Mouse (Mus musculus): Measurements from ENCODE around the gene Plekhg2. TPM values are rescaled to one million over a fixed set of nuclear protein-coding genes. Genes with fewer than 3 reads are reported as not detected.

Plekhg2 gene
- polyA plus RNA-seq, 1 experiment from 2014 or later: 48.0 TPM

DNA sequence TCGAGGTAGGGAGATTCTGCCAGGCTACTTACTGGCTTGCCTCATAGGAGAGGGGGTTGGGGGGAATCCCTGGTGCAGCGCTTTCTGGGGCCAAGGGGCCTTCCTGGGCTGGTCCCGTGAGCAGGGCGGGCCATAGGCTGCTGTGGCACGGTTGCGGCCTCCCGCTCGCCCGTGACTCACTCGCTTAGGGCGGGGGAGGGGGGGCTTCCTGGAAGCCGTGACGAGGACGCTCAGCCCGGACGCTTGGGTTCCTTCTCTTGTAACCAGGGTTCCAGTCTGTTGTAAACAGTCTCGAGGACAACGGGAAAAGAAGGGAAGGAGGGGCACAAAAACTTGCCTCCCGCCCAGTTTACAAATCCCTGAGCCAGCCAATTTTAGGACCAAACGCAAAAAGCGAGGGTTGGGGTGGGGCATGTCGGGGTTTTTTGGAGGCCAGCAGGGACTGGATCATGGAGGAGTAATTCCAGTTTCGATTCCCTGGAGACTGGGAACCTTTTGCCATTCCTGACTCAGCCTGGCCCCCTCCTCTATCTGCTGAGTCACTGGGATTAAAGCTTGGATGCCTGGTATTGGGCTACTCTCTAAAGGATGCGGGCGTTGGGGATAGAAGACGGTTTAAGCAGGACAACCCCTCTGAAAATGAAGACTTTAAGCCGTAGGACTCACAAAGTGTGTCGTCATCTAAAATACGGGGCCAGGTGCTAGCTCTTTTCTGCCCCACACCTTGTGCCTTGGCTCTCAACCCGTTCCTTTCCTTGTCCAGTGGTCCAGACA, 8.8 kb upstream of the Plekhg2 start:
- Histone ChIP-seq H3K4me1 (replicated peaks; ENCODE audit: control insufficient read depth, insufficient read depth, low read length) (peaks cover 9% of the 10 kb centered on the region), H3K27me3 (ENCODE audit: control insufficient read depth, insufficient read depth, low read length) (no peaks in the 10 kb centered on the region), H3K9me3 (ENCODE audit: control insufficient read depth, low read length) (no peaks in the 10 kb centered on the region), H3K36me3 (ENCODE audit: control insufficient read depth, insufficient read depth, low read length) (no peaks in the 10 kb centered on the region), H3K27ac (ENCODE audit: low read depth, low read length) (peak overlapping the region; percentile 71), H3K4me3 (ENCODE audit: low read depth, low read length) (peak overlapping the region; percentile 12; the same call in 1 of the 2 replicates), H3K9ac (ENCODE audit: low read depth, low read length) (peak overlapping the region; percentile 57), H3K4me2 (replicated peaks; ENCODE audit: low read depth, low read length) (peak overlapping the region; percentile 45)
- no peak for ATAC-seq (ENCODE audit: low FRiP score)
- 8% methylated on average over 30 of the region's 30 CpGs for WGBS
- DNase-seq (ENCODE audit: low spot score): no peak

DNA sequence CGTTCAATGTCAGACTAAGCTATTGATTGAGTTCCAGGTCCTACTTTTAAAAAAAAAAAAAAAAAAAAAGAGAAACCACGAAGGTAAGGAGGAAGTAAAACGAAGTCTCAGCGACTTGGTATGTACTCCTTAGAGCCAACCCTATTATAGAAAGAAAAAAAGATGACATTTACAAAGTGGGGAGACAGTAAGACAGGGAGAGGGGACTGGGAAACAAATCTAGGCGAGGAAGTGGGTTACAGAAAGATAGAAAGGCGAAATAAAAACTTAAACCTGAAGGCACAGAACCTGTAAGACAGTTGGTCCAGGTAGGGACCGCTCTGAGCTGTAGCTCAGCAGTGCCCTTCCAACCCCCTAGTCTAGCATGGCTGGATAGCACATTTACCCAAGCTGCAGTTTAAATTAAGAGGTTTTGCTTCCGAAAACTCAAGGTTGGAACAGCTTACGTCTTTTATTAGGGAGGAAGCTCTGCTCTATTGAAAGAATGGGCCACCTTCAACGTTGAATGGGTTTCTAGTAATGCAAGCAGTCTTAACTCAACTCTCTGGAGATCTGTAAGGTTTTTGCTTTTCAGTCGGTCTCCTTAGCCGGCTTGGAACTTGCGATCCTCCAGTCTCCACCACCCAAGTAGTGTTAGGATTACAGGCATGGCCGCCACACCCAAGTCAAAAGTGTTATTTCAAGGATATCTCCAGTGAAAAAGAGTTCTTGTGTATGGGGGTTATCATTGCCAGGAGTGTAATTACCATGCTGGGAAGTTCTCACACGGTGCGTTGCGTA, 8.0 kb upstream of the Plekhg2 start, which contains the start of gene Zfp36:
Gene Zfp36, minus strand, starts transcription at position 17 of the 780 bp plus-strand sequence.
- 59% methylated on average over 17 of the region's 17 CpGs for WGBS
- ATAC-seq (ENCODE audit: low FRiP score): no peak
- H3K36me3 ChIP-seq (ENCODE audit: control insufficient read depth, insufficient read depth, low read length): no peaks in the 10 kb centered on the region

DNA sequence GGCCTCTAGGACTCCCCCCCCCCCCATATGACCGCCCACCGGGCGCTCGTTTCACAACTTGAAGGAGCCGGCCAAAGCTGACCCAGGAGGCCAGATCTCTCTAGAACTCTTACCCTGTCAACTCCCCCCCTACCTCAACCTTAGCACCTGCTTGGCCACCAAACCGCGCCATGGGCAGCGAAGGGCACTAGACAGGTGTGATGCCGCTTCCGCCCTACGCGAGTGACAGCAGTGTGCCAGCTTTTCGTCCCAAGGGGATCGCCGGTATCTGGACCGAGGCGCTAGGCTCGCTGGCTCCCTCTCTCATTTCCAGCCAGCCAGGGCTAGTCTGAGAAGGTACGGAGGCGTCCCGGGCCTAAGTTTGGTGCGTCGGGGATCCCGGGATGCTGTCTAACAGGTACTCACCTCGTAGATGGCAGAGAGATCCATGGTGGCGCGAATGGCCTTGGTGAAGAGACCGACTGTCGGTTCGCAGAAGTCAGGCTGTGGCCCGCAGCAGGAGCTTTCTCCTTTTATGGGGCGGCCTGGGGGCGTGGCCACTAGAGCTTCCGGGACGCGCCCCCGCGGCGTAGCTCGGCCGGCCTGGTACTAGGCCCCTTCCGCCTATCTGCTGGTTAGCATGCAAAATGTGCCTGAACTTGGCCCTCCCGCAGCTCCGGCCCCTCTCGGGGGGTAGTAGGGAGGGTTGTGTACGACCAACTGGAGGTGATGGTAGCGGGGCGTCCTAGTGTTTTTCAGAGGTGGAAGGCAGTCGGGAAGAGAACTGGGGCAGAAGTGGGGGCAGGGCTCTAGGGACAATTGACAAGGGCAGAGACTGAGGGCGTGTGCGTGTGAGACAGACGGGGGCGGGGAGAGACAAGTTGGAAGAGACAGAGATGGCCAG, 6.6 kb upstream of the Plekhg2 start:
- H3K4me1 ChIP-seq (replicated peaks; ENCODE audit: control insufficient read depth, insufficient read depth, low read length): peaks cover 9% of the 10 kb centered on the region
- whole genome bisulfite sequencing: under 1% methylated on average over 53 of the region's 53 CpGs
- DNase-seq (ENCODE audit: low spot score): peak; percentile 90

More for the DNA sequence above, 8.0 kb upstream of the Plekhg2 start, which contains the start of gene Zfp36:
- DNase-seq (ENCODE audit: low spot score): no peak
- peak within 1 kb of the TSS; percentile 88 for H3K4me2 ChIP-seq (replicated peaks; ENCODE audit: low read depth, low read length)
- no peaks in the 10 kb centered on the region for H3K9me3 ChIP-seq (ENCODE audit: control insufficient read depth, low read length)
- H3K27ac ChIP-seq (ENCODE audit: low read depth, low read length): peak within 1 kb of the TSS; percentile 72
- H3K4me3 ChIP-seq (ENCODE audit: low read depth, low read length): peak within 1 kb of the TSS; percentile 60
- H3K4me1 ChIP-seq (replicated peaks; ENCODE audit: control insufficient read depth, insufficient read depth, low read length): peaks cover 9% of the 10 kb centered on the region
- peak within 1 kb of the TSS; percentile 70 for H3K9ac ChIP-seq (ENCODE audit: low read depth, low read length)
- H3K27me3 ChIP-seq (ENCODE audit: control insufficient read depth, insufficient read depth, low read length): no peaks in the 10 kb centered on the region

DNA sequence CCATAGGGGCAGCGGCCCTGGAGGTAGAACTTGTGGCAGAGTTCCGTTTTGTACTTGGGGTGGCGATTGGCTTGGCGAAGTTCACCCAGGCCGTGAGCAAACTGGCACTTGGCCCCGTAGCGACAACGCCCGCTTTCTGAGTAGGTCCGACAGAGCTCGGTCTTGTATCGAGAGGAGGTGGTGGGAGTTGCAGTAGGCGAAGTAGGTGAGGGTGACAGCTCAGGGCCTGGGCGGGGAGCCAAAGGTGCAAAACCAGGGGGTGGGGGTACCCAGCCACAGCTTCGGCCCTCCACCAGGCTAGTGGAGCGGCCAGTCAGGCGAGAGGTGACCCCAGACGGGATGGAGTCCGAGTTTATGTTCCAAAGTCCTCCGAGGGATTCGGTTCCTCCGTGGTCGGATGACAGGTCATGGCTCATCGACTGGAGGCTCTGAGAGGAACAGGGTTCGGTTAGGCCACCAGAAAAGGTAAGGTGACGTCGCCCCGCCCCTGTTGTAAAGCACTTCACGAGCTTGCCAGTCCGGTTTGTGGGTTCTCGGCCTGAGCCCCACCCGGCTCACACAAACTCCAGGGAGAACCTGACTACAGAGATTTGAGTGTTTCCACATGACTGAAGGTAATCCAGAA, 5.8 kb upstream of the Plekhg2 start:
- Histone ChIP-seq H3K9me3 (ENCODE audit: control insufficient read depth, low read length) (no peaks in the 10 kb centered on the region), H3K27ac (ENCODE audit: low read depth, low read length) (no peak overlapping the region), H3K36me3 (ENCODE audit: control insufficient read depth, insufficient read depth, low read length) (no peaks in the 10 kb centered on the region), H3K4me3 (ENCODE audit: low read depth, low read length) (peak overlapping the region; percentile 60), H3K27me3 (ENCODE audit: control insufficient read depth, insufficient read depth, low read length) (no peaks in the 10 kb centered on the region), H3K4me1 (replicated peaks; ENCODE audit: control insufficient read depth, insufficient read depth, low read length) (peaks cover 9% of the 10 kb centered on the region), H3K4me2 (replicated peaks; ENCODE audit: low read depth, low read length) (peak overlapping the region; percentile 88), H3K9ac (ENCODE audit: low read depth, low read length) (peak overlapping the region; percentile 70)
- WGBS: 44% methylated on average over 32 of the region's 32 CpGs
- ATAC-seq (ENCODE audit: low FRiP score) (no peak), DNase-seq (ENCODE audit: low spot score) (no peak)

More for the DNA sequence above, 6.6 kb upstream of the Plekhg2 start:
- peak overlapping the region; percentile 88 for H3K4me2 ChIP-seq (replicated peaks; ENCODE audit: low read depth, low read length)
- peak overlapping the region; percentile 60 for H3K4me3 ChIP-seq (ENCODE audit: low read depth, low read length)
- H3K9ac ChIP-seq (ENCODE audit: low read depth, low read length): peak overlapping the region; percentile 70
- ATAC-seq (ENCODE audit: low FRiP score): peak; percentile 64
- H3K36me3 ChIP-seq (ENCODE audit: control insufficient read depth, insufficient read depth, low read length): no peaks in the 10 kb centered on the region
- peak overlapping the region; percentile 72 for H3K27ac ChIP-seq (ENCODE audit: low read depth, low read length)
- no peaks in the 10 kb centered on the region for H3K27me3 ChIP-seq (ENCODE audit: control insufficient read depth, insufficient read depth, low read length)
- H3K9me3 ChIP-seq (ENCODE audit: control insufficient read depth, low read length): no peaks in the 10 kb centered on the region

DNA sequence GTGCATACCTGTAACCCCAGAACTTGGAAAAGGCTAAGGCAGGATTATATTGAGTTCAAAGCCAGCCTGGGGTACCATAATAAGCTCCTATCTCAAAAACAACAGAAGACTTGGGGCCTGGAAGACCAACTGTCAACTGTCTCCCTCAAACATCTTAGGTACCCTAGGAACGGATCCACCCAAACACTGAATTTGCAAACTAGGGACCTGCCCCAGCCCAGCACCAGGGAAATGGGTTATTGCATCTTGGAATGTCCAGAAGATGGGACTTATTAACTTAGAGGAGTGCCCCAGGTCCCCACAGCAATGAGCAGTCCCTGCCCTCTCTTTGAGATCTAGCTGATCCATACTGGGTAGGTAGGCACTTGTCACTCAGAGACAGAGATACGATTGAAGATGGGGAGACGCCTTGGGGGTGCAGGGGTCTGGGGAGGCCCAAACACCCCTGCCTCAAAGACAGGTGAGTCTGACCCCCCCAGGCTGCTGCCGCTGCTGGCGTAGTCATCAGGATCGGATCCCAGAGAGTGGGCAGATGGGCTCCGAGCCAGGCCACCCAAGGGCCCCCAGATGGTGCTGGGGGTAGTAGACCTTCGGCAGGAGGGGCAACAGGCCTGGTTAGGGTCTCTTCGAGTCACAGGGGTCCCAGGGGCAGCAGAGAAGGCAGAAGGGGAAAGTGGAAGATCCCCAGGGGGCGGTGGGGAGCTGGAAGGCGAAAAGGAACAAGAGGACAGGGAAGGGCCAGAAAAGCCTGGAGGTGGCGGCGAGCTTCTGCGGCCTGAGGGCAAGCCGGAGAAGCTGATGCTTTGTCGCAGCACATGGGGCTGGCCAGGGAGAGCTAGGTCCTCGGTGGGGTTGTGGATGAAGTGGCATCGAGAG, 5.0 kb upstream of the Plekhg2 start:
- Histone ChIP-seq H3K4me1 (replicated peaks; ENCODE audit: control insufficient read depth, insufficient read depth, low read length) (peaks cover 8% of the 10 kb centered on the region), H3K4me2 (replicated peaks; ENCODE audit: low read depth, low read length) (peak overlapping the region; percentile 88; the same call in 1 of the 2 replicates), H3K27ac (ENCODE audit: low read depth, low read length) (no peak overlapping the region), H3K27me3 (ENCODE audit: control insufficient read depth, insufficient read depth, low read length) (no peaks in the 10 kb centered on the region), H3K36me3 (ENCODE audit: control insufficient read depth, insufficient read depth, low read length) (no peaks in the 10 kb centered on the region), H3K4me3 (ENCODE audit: low read depth, low read length) (peak overlapping the region; percentile 60), H3K9me3 (ENCODE audit: control insufficient read depth, low read length) (no peaks in the 10 kb centered on the region), H3K9ac (ENCODE audit: low read depth, low read length) (0 out of 2 replicates have a peak overlapping the region, but pooled peaks have one; percentile 4)
- ATAC-seq (ENCODE audit: low FRiP score): no peak
- WGBS: 72% methylated on average over 18 of the region's 18 CpGs
- no peak for DNase-seq (ENCODE audit: low spot score)

DNA sequence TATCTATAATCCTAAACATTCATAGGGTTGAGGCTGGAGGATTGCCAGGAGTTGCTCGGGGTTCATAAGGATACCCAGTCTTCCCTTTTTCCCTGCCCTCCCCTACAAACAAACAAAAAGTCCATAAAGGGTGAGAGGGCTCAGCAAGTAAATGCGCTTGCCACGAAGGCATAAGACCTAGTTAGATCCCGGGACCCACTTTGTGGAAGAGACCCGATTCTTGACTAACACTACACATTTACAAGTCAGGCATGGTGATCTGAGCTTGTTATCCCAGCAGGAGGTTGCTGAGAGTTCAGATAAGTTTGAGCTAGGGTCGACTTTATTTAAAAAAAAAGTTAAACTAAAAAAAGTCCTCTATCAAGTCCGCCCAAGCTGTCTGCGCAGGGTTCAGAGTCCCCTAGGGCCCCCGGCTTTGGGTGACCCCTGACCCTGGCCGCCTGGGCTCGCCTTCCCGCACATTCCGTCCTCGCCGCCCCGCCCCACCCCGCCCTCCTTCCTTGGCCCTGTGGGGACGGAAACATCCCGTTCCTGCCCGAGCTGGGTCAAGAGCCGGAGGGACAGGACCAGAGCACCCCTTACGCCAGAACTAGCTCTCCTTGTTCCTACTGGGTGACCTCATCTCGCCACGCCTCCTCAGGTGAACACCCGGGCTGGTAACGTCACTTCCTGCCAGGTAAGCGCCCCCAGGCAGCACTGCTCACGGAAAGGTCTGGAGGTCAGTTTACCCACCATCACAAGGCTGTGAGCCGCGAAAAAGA, 3.8 kb upstream of the Plekhg2 start:
- H3K4me3 ChIP-seq (ENCODE audit: low read depth, low read length): peak overlapping the region; percentile 31
- peak overlapping the region; percentile 66 for H3K9ac ChIP-seq (ENCODE audit: low read depth, low read length)
- H3K4me2 ChIP-seq (replicated peaks; ENCODE audit: low read depth, low read length): peak overlapping the region; percentile 67
- peak overlapping the region; percentile 89 for H3K27ac ChIP-seq (ENCODE audit: low read depth, low read length)
- 5% methylated on average over 26 of the region's 30 CpGs for WGBS
- H3K27me3 ChIP-seq (ENCODE audit: control insufficient read depth, insufficient read depth, low read length): no peaks in the 10 kb centered on the region
- H3K4me1 ChIP-seq (replicated peaks; ENCODE audit: control insufficient read depth, insufficient read depth, low read length): peaks cover 3% of the 10 kb centered on the region
- no peak for ATAC-seq (ENCODE audit: low FRiP score)
- no peaks in the 10 kb centered on the region for H3K36me3 ChIP-seq (ENCODE audit: control insufficient read depth, insufficient read depth, low read length)
- H3K9me3 ChIP-seq (ENCODE audit: control insufficient read depth, low read length): no peaks in the 10 kb centered on the region
- no peak for DNase-seq (ENCODE audit: low spot score)

Data from hindbrain, embryonic 11.5 days (tissue).